Mouse (Mus musculus) forebrain, embryonic 16.5 days (tissue): Measurements from ENCODE around the gene Npas1. TPM values are rescaled to one million over a fixed set of nuclear protein-coding genes. Genes with fewer than 3 reads are reported as not detected.

Experiments
- ATAC-seq: fragments of 200-750 bp; cut with Nextera tagmentation; 2 replicates; pipeline ENCODE4 v1.8.0; 2017; ENCODE audit warnings: mild to moderate bottlenecking, moderate library complexity
- H3K27ac ChIP-seq: fragments of 300-500 bp; sonication (generic); 2 replicates; pipeline ENCODE4 v1.5.1; 2014; ENCODE audit warnings: low read length, control low read depth
- H3K27me3 ChIP-seq: fragments of 300-500 bp; sonication (generic); replicated peaks from 2 replicates; pipeline ENCODE4 v1.6.1; 2014; ENCODE audit warnings: low read length; ENCODE audit not compliant: control insufficient read depth, insufficient read depth
- H3K36me3 ChIP-seq: fragments of 300-500 bp; sonication (generic); 2 replicates; pipeline ENCODE4 v1.6.1; 2014; ENCODE audit not compliant: control insufficient read depth, insufficient read depth
- H3K4me1 ChIP-seq: fragments of 300-500 bp; sonication (generic); replicated peaks from 2 replicates; pipeline ENCODE4 v1.6.1; 2014; ENCODE audit warnings: low read length; ENCODE audit not compliant: control insufficient read depth, insufficient read depth
- H3K4me2 ChIP-seq: fragments of 300-500 bp; sonication (generic); 2 replicates; pipeline ENCODE4 v1.6.1; 2014; ENCODE audit warnings: mild to moderate bottlenecking, low read length, control low read depth
- H3K4me3 ChIP-seq: fragments of 300-500 bp; sonication (generic); replicated peaks from 2 replicates; pipeline ENCODE4 v1.5.1; 2014; ENCODE audit warnings: mild to moderate bottlenecking, low read length, control low read depth
- H3K9ac ChIP-seq: fragments of 300-500 bp; sonication (generic); replicated peaks from 2 replicates; pipeline ENCODE4 v1.6.1; 2014; ENCODE audit warnings: low read depth, low read length, control low read depth
- H3K9me3 ChIP-seq: fragments of 300-500 bp; sonication (generic); 2 replicates; pipeline ENCODE4 v1.6.1; 2016; ENCODE audit warnings: low read length; ENCODE audit not compliant: control insufficient read depth
- WGBS: fragments of 180-500 bp; shearing (Covaris S2); extraction: QIAGEN DNeasy Blood & Tissue Kit; methylation state at CpG from one replicate; pipeline ENCODE4 v1.1.7; 2014; 5-methylcytosine and 5-hydroxymethylcytosine counted together
- polyA plus RNA-seq: library from polyadenylated mRNA; unstranded; fragments of >200 nt; fragmentation: Nextera tagmentation; extraction: Ambion mirVana; gene quantifications from 2 replicates; pipeline ENCODE4 v1.2.1, GENCODE M21; 2015

Npas1 gene
- polyA plus RNA-seq, 1 experiment from 2014 or later = 7.6 TPM

DNA sequence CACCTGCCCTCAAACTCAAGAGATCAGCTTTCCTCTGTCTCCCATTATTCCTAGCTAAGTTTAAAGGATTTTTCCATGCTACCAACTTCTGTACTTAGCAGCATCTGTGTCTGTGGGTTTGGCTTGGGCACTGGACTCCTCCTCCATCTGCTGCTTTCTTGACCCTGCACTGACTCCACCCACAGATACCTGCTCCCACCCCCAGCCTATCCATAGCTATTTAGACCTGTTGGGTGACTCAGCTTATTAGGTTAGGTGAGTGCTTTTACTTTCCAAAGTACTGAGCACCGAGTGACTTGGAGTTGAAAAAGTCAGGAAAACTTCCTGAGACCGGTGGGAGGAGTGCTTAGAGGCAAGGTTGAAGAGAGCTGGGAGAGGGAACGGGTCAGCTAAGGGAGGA lies 62.1 kb downstream of the Npas1 start:
- Histone ChIP-seq H3K4me1 (0 out of 2 replicates have a peak, but pooled peaks cover 3% of the 10 kb centered on the region), H3K36me3 (peaks cover 10% of the 10 kb centered on the region), H3K4me3 (no peak overlapping the region), H3K27ac (no peak overlapping the region), H3K9ac (no peak overlapping the region), H3K4me2 (no peak overlapping the region), H3K9me3 (no peaks in the 10 kb centered on the region), H3K27me3 (no peaks in the 10 kb centered on the region)
- no peak for ATAC-seq
- 83% methylated on average over 3 of the region's 3 CpGs for WGBS

GRCm38 (mm10) chr7:16412930-16413329 lies 64.6 kb downstream of the Npas1 start:
- Histone ChIP-seq H3K9ac (no peak overlapping the region), H3K4me3 (no peak overlapping the region), H3K9me3 (no peaks in the 10 kb centered on the region), H3K27ac (no peak overlapping the region), H3K36me3 (peaks cover 5% of the 10 kb centered on the region), H3K4me2 (no peak overlapping the region), H3K4me1 (0 out of 2 replicates have a peak, but pooled peaks cover 3% of the 10 kb centered on the region), H3K27me3 (no peaks in the 10 kb centered on the region)
- WGBS = 47% methylated on average over 2 of the region's 2 CpGs
- ATAC-seq = no peak

DNA sequence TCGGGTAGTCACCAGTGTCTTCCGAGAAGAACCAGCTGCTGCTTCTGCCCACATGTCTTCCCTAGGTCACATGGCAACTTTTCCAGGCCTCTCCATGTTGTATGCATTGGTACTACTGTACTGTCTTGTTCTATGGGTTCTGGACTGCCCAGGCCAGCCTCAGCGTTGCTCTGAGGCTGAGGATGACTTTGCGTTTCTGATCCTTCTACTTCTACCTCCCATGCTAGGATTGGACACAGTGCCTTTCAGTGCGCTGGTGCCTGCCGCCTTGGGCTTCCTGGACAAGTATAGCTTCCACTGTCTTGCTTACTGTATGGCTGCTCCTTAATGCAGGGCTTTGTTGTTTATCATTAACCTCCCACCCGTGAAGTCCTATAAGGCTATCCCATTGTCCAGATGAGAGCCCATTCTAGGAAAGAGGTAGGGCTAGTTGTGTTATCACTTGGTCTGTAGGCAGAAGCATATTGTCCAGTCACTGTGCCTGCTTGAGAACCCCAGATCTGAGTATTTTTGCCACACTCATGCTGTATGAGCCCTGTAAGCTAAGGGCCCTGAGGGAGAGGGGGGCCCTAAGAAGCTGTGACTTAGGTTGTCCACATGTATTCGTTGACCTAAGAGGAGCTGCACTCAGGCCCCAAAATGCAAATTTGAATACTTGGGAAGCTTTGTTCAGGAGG lies 65.2 kb downstream of the Npas1 start:
- no peak overlapping the region for H3K27ac ChIP-seq

GRCm38 (mm10) chr7:16411100-16411499 lies 66.4 kb downstream of the Npas1 start:
- Histone ChIP-seq H3K9me3 (no peaks in the 10 kb centered on the region), H3K4me3 (no peak overlapping the region), H3K4me1 (peaks cover 6% of the 10 kb centered on the region), H3K27me3 (no peaks in the 10 kb centered on the region), H3K36me3 (no peaks in the 10 kb centered on the region), H3K9ac (no peak overlapping the region), H3K4me2 (no peak overlapping the region), H3K27ac (no peak overlapping the region)
- no peak for ATAC-seq
- 90% methylated on average over 5 of the region's 5 CpGs for WGBS

More for the DNA sequence above, 65.2 kb downstream of the Npas1 start:
- Histone ChIP-seq H3K4me1 (0 out of 2 replicates have a peak, but pooled peaks cover 3% of the 10 kb centered on the region), H3K27me3 (no peaks in the 10 kb centered on the region), H3K4me3 (no peak overlapping the region), H3K9me3 (no peaks in the 10 kb centered on the region), H3K9ac (no peak overlapping the region), H3K36me3 (peaks cover 4% of the 10 kb centered on the region), H3K4me2 (no peak overlapping the region)
- ATAC-seq = no peak
- WGBS = 88% methylated on average over 8 of the region's 8 CpGs

DNA sequence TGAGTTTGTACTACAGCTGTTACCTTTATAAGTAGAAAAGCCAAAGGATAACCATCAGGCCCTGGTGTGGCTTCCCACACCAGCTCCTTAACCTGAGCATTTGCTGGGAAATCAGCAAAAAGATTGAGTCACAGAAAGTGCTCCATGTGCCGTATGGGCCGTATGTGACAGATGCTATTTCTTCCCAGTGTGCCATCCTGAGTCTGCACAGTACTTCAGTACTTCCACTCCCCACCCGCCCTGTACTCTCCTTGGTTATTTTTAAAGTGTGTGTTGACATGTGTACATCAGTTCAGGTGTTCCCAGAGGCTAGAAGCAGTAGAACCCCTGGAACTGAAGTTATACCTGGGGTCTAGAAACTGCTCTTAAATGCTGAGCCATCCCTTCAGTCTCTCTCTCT lies 70.5 kb downstream of the Npas1 start:
- Histone ChIP-seq H3K4me1 (peaks cover 28% of the 10 kb centered on the region), H3K4me3 (no peak overlapping the region), H3K27ac (no peak overlapping the region), H3K9me3 (no peaks in the 10 kb centered on the region), H3K4me2 (no peak overlapping the region), H3K36me3 (no peaks in the 10 kb centered on the region), H3K9ac (no peak overlapping the region), H3K27me3 (no peaks in the 10 kb centered on the region)
- no peak for ATAC-seq
- 91% methylated on average over 3 of the region's 3 CpGs for WGBS

Other genes starting within 250 kb of the Npas1 start
- gene C5ar2, start 233.6 kb downstream of the Npas1 start, polyA plus RNA-seq = 0.16 TPM in 1 of 2 replicates, not detected in the other
- gene C5ar1, start 218.2 kb downstream of the Npas1 start, polyA plus RNA-seq = 1.2 and 2.0 TPM in 2 replicates
- gene Inafm1, start 204.1 kb downstream of the Npas1 start, polyA plus RNA-seq = 23.3 and 27.2 TPM in 2 replicates
- 25.0 and 29.4 TPM in 2 replicates for gene Ccdc9, start 190.9 kb downstream of the Npas1 start, polyA plus RNA-seq
- 17.6 and 18.9 TPM in 2 replicates for gene Bbc3, start 169.3 kb downstream of the Npas1 start, polyA plus RNA-seq
- gene Sae1, start 89.9 kb downstream of the Npas1 start, polyA plus RNA-seq = 297 and 304 TPM in 2 replicates
- gene Zc3h4, start 76.8 kb downstream of the Npas1 start, polyA plus RNA-seq = 18.6 and 19.3 TPM in 2 replicates
- gene Tmem160, start 24.9 kb downstream of the Npas1 start, polyA plus RNA-seq = 65.1 and 66.7 TPM in 2 replicates
- 41.2 and 41.5 TPM in 2 replicates for gene Arhgap35, start 137.3 kb upstream of the Npas1 start, polyA plus RNA-seq
- not detected in 2 replicates for gene Ceacam15, start 198.0 kb upstream of the Npas1 start, polyA plus RNA-seq
- gene Ceacam9, start 244.2 kb upstream of the Npas1 start, polyA plus RNA-seq = 0.15 and 0.20 TPM in 2 replicates